Mouse (Mus musculus): Measurements from ENCODE around the gene C1qb. TPM values are rescaled to one million over a fixed set of nuclear protein-coding genes. Genes with fewer than 3 reads are reported as not detected.

C1qb gene
- polyA plus RNA-seq, 1 experiment from 2014 or later: 69.0 TPM

GRCm38 (mm10) chr4:136919526-136919925 is 33.5 kb upstream of the C1qb start:
- ATAC-seq (replicated peaks; ENCODE audit: low FRiP score, low read depth) (no peak), DNase-seq (ENCODE audit: low spot score) (no peak)
- Histone ChIP-seq H3K4me2 (ENCODE audit: low read length) (no peak overlapping the region), H3K9me3 (replicated peaks; ENCODE audit: low read length) (no peaks in the 10 kb centered on the region), H3K27me3 (ENCODE audit: insufficient read depth, low read length) (no peaks in the 10 kb centered on the region), H3K4me1 (replicated peaks; ENCODE audit: insufficient read depth, low read length) (no peaks in the 10 kb centered on the region), H3K36me3 (ENCODE audit: insufficient read depth, low read length) (no peaks in the 10 kb centered on the region), H3K9ac (ENCODE audit: low read depth, low read length) (no peak overlapping the region), H3K27ac (no peak overlapping the region), H3K4me3 (replicated peaks; ENCODE audit: low read depth, low read length) (no peak overlapping the region)
- 80% methylated on average over 3 of the region's 3 CpGs for WGBS
- no peak for TF ChIP-seq CTCF (IDR thresholded peaks at IDR 0.05; ENCODE audit: low read depth)

- Histone ChIP-seq H3K27ac (no peak overlapping the region), H3K4me1 (replicated peaks; ENCODE audit: insufficient read depth, low read length) (no peaks in the 10 kb centered on the region), H3K9me3 (replicated peaks; ENCODE audit: low read length) (no peaks in the 10 kb centered on the region), H3K27me3 (ENCODE audit: insufficient read depth, low read length) (no peaks in the 10 kb centered on the region), H3K4me3 (replicated peaks; ENCODE audit: low read depth, low read length) (no peak overlapping the region), H3K9ac (ENCODE audit: low read depth, low read length) (no peak overlapping the region), H3K36me3 (ENCODE audit: insufficient read depth, low read length) (no peaks in the 10 kb centered on the region), H3K4me2 (ENCODE audit: low read length) (no peak overlapping the region)
- no peak for TF ChIP-seq CTCF (IDR thresholded peaks at IDR 0.05; ENCODE audit: low read depth)
- WGBS: 84% methylated on average over 8 of the region's 8 CpGs
- ATAC-seq (replicated peaks; ENCODE audit: low FRiP score, low read depth) (no peak), DNase-seq (ENCODE audit: low spot score) (no peak)
Measured at GRCm38 (mm10) chr4:136918834-136919233, 32.8 kb upstream of the C1qb start.

- Histone ChIP-seq H3K27ac (no peak overlapping the region), H3K9me3 (replicated peaks; ENCODE audit: low read length) (no peaks in the 10 kb centered on the region), H3K4me2 (ENCODE audit: low read length) (no peak overlapping the region), H3K36me3 (ENCODE audit: insufficient read depth, low read length) (no peaks in the 10 kb centered on the region), H3K4me1 (replicated peaks; ENCODE audit: insufficient read depth, low read length) (no peaks in the 10 kb centered on the region), H3K4me3 (replicated peaks; ENCODE audit: low read depth, low read length) (no peak overlapping the region), H3K9ac (ENCODE audit: low read depth, low read length) (no peak overlapping the region), H3K27me3 (ENCODE audit: insufficient read depth, low read length) (peaks cover 7% of the 10 kb centered on the region; the same call in 1 of the 2 replicates)
- WGBS: 21% methylated on average over 7 of the region's 7 CpGs
- ATAC-seq (replicated peaks; ENCODE audit: low FRiP score, low read depth): no peak
- DNase-seq (ENCODE audit: low spot score): no peak
- TF ChIP-seq CTCF (IDR thresholded peaks at IDR 0.05; ENCODE audit: low read depth): no peak
Measured at GRCm38 (mm10) chr4:136917165-136917524, 31.2 kb upstream of the C1qb start.

GRCm38 (mm10) chr4:136916359-136917164 is 30.6 kb upstream of the C1qb start:
- DNase-seq (ENCODE audit: low spot score): no peak
- Histone ChIP-seq H3K4me3 (replicated peaks; ENCODE audit: low read depth, low read length) (no peak overlapping the region), H3K4me1 (replicated peaks; ENCODE audit: insufficient read depth, low read length) (no peaks in the 10 kb centered on the region), H3K27me3 (ENCODE audit: insufficient read depth, low read length) (peaks cover 8% of the 10 kb centered on the region; the same call in 1 of the 2 replicates), H3K9me3 (replicated peaks; ENCODE audit: low read length) (no peaks in the 10 kb centered on the region), H3K27ac (no peak overlapping the region), H3K4me2 (ENCODE audit: low read length) (no peak overlapping the region), H3K36me3 (ENCODE audit: insufficient read depth, low read length) (no peaks in the 10 kb centered on the region), H3K9ac (ENCODE audit: low read depth, low read length) (no peak overlapping the region)
- no peak for TF ChIP-seq CTCF (IDR thresholded peaks at IDR 0.05; ENCODE audit: low read depth)
- ATAC-seq (replicated peaks; ENCODE audit: low FRiP score, low read depth): no peak
- 36% methylated on average over 20 of the region's 20 CpGs for WGBS

GRCm38 (mm10) chr4:136912841-136913240 is 26.9 kb upstream of the C1qb start:
- no peak overlapping the region for H3K4me3 ChIP-seq (replicated peaks; ENCODE audit: low read depth, low read length)
- H3K27ac ChIP-seq: no peak overlapping the region
- no peaks in the 10 kb centered on the region for H3K4me1 ChIP-seq (replicated peaks; ENCODE audit: insufficient read depth, low read length)
- DNase-seq (ENCODE audit: low spot score) (no peak), ATAC-seq (replicated peaks; ENCODE audit: low FRiP score, low read depth) (no peak)
- no peak overlapping the region for H3K9ac ChIP-seq (ENCODE audit: low read depth, low read length)
- H3K9me3 ChIP-seq (replicated peaks; ENCODE audit: low read length): no peaks in the 10 kb centered on the region
- H3K36me3 ChIP-seq (ENCODE audit: insufficient read depth, low read length): no peaks in the 10 kb centered on the region
- no peak for TF ChIP-seq CTCF (IDR thresholded peaks at IDR 0.05; ENCODE audit: low read depth)
- no peak overlapping the region for H3K4me2 ChIP-seq (ENCODE audit: low read length)
- 11% methylated on average over 9 of the region's 9 CpGs for WGBS
- H3K27me3 ChIP-seq (ENCODE audit: insufficient read depth, low read length): peaks cover 17% of the 10 kb centered on the region; the same call in 1 of the 2 replicates

- H3K4me2 ChIP-seq (ENCODE audit: low read length): no peak overlapping the region
- ATAC-seq (replicated peaks; ENCODE audit: low FRiP score, low read depth): no peak
- H3K9ac ChIP-seq (ENCODE audit: low read depth, low read length): no peak overlapping the region
- H3K4me3 ChIP-seq (replicated peaks; ENCODE audit: low read depth, low read length): no peak overlapping the region
- no peaks in the 10 kb centered on the region for H3K4me1 ChIP-seq (replicated peaks; ENCODE audit: insufficient read depth, low read length)
- WGBS: 29% methylated on average over 9 of the region's 9 CpGs
- peaks cover 17% of the 10 kb centered on the region; the same call in 1 of the 2 replicates for H3K27me3 ChIP-seq (ENCODE audit: insufficient read depth, low read length)
- no peak overlapping the region for H3K27ac ChIP-seq
- DNase-seq (ENCODE audit: low spot score): no peak
- H3K9me3 ChIP-seq (replicated peaks; ENCODE audit: low read length): no peaks in the 10 kb centered on the region
- H3K36me3 ChIP-seq (ENCODE audit: insufficient read depth, low read length): no peaks in the 10 kb centered on the region
- no peak for TF ChIP-seq CTCF (IDR thresholded peaks at IDR 0.05; ENCODE audit: low read depth)
Measured at GRCm38 (mm10) chr4:136911804-136912203, 25.8 kb upstream of the C1qb start.
